Mouse (Mus musculus): ENCODE data around the gene Depp1. TPM values are rescaled to one million over a fixed set of nuclear protein-coding genes. Genes with fewer than 3 reads are reported as not detected.

The Depp1 gene
- polyA plus RNA-seq, 1 experiment from 2014 or later = 4.1 TPM

GRCm38 (mm10) chr6:116653684-116654454 lies 3.5 kb downstream of the Depp1 start:
- Histone ChIP-seq H3K27me3 (no peaks in the 10 kb centered on the region), H3K4me3 (no peak overlapping the region), H3K9ac (no peak overlapping the region), H3K36me3 (ENCODE audit: poor library complexity, severe bottlenecking) (no peaks in the 10 kb centered on the region), H3K4me1 (no peaks in the 10 kb centered on the region), H3K27ac (no peak overlapping the region), H3K9me3 (replicated peaks) (no peaks in the 10 kb centered on the region), H3K4me2 (no peak overlapping the region)
- WGBS = 59% methylated on average over 9 of the region's 9 CpGs
- peak; percentile 90 for ATAC-seq

- H3K9ac ChIP-seq = no peak overlapping the region
- H3K27me3 ChIP-seq = no peaks in the 10 kb centered on the region
- no peak overlapping the region for H3K27ac ChIP-seq
- no peaks in the 10 kb centered on the region for H3K36me3 ChIP-seq (ENCODE audit: poor library complexity, severe bottlenecking)
- no peak overlapping the region for H3K4me3 ChIP-seq
- ATAC-seq = no peak
- H3K9me3 ChIP-seq (replicated peaks) = no peaks in the 10 kb centered on the region
- peaks cover 17% of the 10 kb centered on the region for H3K4me1 ChIP-seq
- H3K4me2 ChIP-seq = no peak overlapping the region
- WGBS = 89% methylated on average over 2 of the region's 2 CpGs
Measured at GRCm38 (mm10) chr6:116663364-116663763, 13.0 kb downstream of the Depp1 start.

GRCm38 (mm10) chr6:116664031-116664430 lies 13.6 kb downstream of the Depp1 start:
- Histone ChIP-seq H3K9me3 (replicated peaks) (no peaks in the 10 kb centered on the region), H3K4me1 (peaks cover 24% of the 10 kb centered on the region), H3K27me3 (no peaks in the 10 kb centered on the region), H3K36me3 (ENCODE audit: poor library complexity, severe bottlenecking) (no peaks in the 10 kb centered on the region), H3K4me2 (no peak overlapping the region), H3K4me3 (no peak overlapping the region), H3K9ac (no peak overlapping the region), H3K27ac (no peak overlapping the region)
- 82% methylated on average over 6 of the region's 6 CpGs for WGBS
- ATAC-seq = no peak

- peaks cover 32% of the 10 kb centered on the region for H3K4me1 ChIP-seq
- H3K4me3 ChIP-seq = no peak overlapping the region
- no peaks in the 10 kb centered on the region for H3K9me3 ChIP-seq (replicated peaks)
- no peak overlapping the region for H3K27ac ChIP-seq
- H3K4me2 ChIP-seq = no peak overlapping the region
- H3K27me3 ChIP-seq = no peaks in the 10 kb centered on the region
- H3K36me3 ChIP-seq (ENCODE audit: poor library complexity, severe bottlenecking) = no peaks in the 10 kb centered on the region
- ATAC-seq = no peak
- WGBS = 86% methylated on average over 3 of the region's 3 CpGs
- H3K9ac ChIP-seq = no peak overlapping the region
Measured at GRCm38 (mm10) chr6:116664830-116665229, 14.4 kb downstream of the Depp1 start.

GRCm38 (mm10) chr6:116666085-116666750 lies 15.8 kb downstream of the Depp1 start:
- ATAC-seq = no peak
- no peaks in the 10 kb centered on the region for H3K9me3 ChIP-seq (replicated peaks)
- H3K36me3 ChIP-seq (ENCODE audit: poor library complexity, severe bottlenecking) = no peaks in the 10 kb centered on the region
- peaks cover 46% of the 10 kb centered on the region for H3K4me1 ChIP-seq
- H3K9ac ChIP-seq = no peak overlapping the region
- no peak overlapping the region for H3K4me3 ChIP-seq
- H3K27me3 ChIP-seq = no peaks in the 10 kb centered on the region
- WGBS = 53% methylated on average over 12 of the region's 12 CpGs
- no peak overlapping the region for H3K27ac ChIP-seq
- H3K4me2 ChIP-seq = no peak overlapping the region

- Histone ChIP-seq H3K4me3 (no peak overlapping the region), H3K9me3 (replicated peaks) (no peaks in the 10 kb centered on the region), H3K4me2 (no peak overlapping the region), H3K27me3 (peaks cover 3% of the 10 kb centered on the region; the same call in 1 of the 2 replicates), H3K4me1 (peaks cover 52% of the 10 kb centered on the region), H3K27ac (no peak overlapping the region; the same call in 1 of the 2 replicates), H3K36me3 (ENCODE audit: poor library complexity, severe bottlenecking) (no peaks in the 10 kb centered on the region), H3K9ac (no peak overlapping the region)
- no peak for ATAC-seq
- 13% methylated on average over 3 of the region's 3 CpGs for WGBS
Measured at GRCm38 (mm10) chr6:116666892-116667291, 16.5 kb downstream of the Depp1 start.

- H3K27me3 ChIP-seq = peaks cover 3% of the 10 kb centered on the region; the same call in 1 of the 2 replicates
- no peak overlapping the region for H3K9ac ChIP-seq
- H3K27ac ChIP-seq = no peak overlapping the region; the same call in 1 of the 2 replicates
- no peak overlapping the region for H3K4me2 ChIP-seq
- peaks cover 52% of the 10 kb centered on the region for H3K4me1 ChIP-seq
- H3K36me3 ChIP-seq (ENCODE audit: poor library complexity, severe bottlenecking) = no peaks in the 10 kb centered on the region
- no peaks in the 10 kb centered on the region for H3K9me3 ChIP-seq (replicated peaks)
- H3K4me3 ChIP-seq = no peak overlapping the region
- ATAC-seq = no peak
- WGBS = 63% methylated on average over 3 of the region's 3 CpGs
Measured at GRCm38 (mm10) chr6:116667382-116667781, 17.0 kb downstream of the Depp1 start.

- no peak for ATAC-seq
- Histone ChIP-seq H3K27ac (peak overlapping the region; percentile 82; the same call in 1 of the 2 replicates), H3K4me3 (no peak overlapping the region), H3K9ac (no peak overlapping the region), H3K4me1 (peaks cover 62% of the 10 kb centered on the region), H3K9me3 (replicated peaks) (no peaks in the 10 kb centered on the region), H3K27me3 (peaks cover 3% of the 10 kb centered on the region; the same call in 1 of the 2 replicates), H3K36me3 (ENCODE audit: poor library complexity, severe bottlenecking) (no peaks in the 10 kb centered on the region), H3K4me2 (no peak overlapping the region)
- 47% methylated on average over 11 of the region's 11 CpGs for WGBS
Measured at GRCm38 (mm10) chr6:116668682-116669470, 18.5 kb downstream of the Depp1 start.

GRCm38 (mm10) chr6:116670144-116670543 lies 19.7 kb downstream of the Depp1 start:
- Histone ChIP-seq H3K27ac (peak overlapping the region; percentile 82), H3K27me3 (peaks cover 3% of the 10 kb centered on the region; the same call in 1 of the 2 replicates), H3K4me3 (no peak overlapping the region), H3K4me2 (peak overlapping the region; percentile 83), H3K36me3 (ENCODE audit: poor library complexity, severe bottlenecking) (no peaks in the 10 kb centered on the region), H3K9me3 (replicated peaks) (no peaks in the 10 kb centered on the region), H3K4me1 (peaks cover 67% of the 10 kb centered on the region), H3K9ac (peak overlapping the region; percentile 51; the same call in 1 of the 2 replicates)
- WGBS = 5% methylated on average over 6 of the region's 6 CpGs
- peak; percentile 34; the same call in 1 of the 2 replicates for ATAC-seq

GRCm38 (mm10) chr6:116671031-116671430 lies 20.6 kb downstream of the Depp1 start:
- peak overlapping the region; percentile 82 for H3K27ac ChIP-seq
- WGBS = 2% methylated on average over 5 of the region's 5 CpGs
- peak overlapping the region; percentile 51 for H3K9ac ChIP-seq
- H3K4me3 ChIP-seq = no peak overlapping the region
- peak; percentile 7; the same call in 1 of the 2 replicates for ATAC-seq
- H3K9me3 ChIP-seq (replicated peaks) = no peaks in the 10 kb centered on the region
- H3K27me3 ChIP-seq = peaks cover 6% of the 10 kb centered on the region; the same call in 1 of the 2 replicates
- H3K4me2 ChIP-seq = peak overlapping the region; percentile 83
- H3K4me1 ChIP-seq = peaks cover 67% of the 10 kb centered on the region
- no peaks in the 10 kb centered on the region for H3K36me3 ChIP-seq (ENCODE audit: poor library complexity, severe bottlenecking)

- WGBS = 80% methylated on average over 4 of the region's 4 CpGs
- Histone ChIP-seq H3K36me3 (ENCODE audit: poor library complexity, severe bottlenecking) (no peaks in the 10 kb centered on the region), H3K27ac (no peak overlapping the region; the same call in 1 of the 2 replicates), H3K9me3 (replicated peaks) (no peaks in the 10 kb centered on the region), H3K9ac (no peak overlapping the region), H3K4me3 (no peak overlapping the region), H3K4me2 (peak overlapping the region; percentile 83; the same call in 1 of the 2 replicates), H3K4me1 (peaks cover 60% of the 10 kb centered on the region), H3K27me3 (peaks cover 6% of the 10 kb centered on the region; the same call in 1 of the 2 replicates)
- ATAC-seq = no peak
Measured at GRCm38 (mm10) chr6:116671768-116672167, 21.4 kb downstream of the Depp1 start.
